26 mouse cellular contexts compared by ENCODE assay signal in the genomic region with DNA sequence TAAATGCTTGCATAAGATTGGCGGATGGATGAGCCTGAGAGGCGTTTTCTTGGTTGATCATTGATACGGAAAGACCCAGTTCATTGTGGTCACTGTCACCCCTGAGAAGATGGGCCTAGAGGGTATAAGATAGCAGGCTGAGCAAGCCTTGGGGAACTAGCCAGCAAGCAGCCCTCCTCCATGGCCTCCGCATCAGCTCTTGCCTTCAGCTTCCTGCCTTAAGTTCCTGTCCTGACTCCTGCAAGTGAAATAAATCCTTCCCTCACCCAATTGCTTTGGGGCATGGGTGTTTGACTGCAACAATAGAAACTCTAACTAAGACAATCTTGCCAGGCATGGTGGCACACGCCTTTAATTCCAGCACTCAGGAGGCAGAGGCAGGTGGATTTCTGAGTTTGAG. TPM values are rescaled to one million over a fixed set of nuclear protein-coding genes. Genes with fewer than 3 reads are reported as not detected.
"Had no signal": no experiment of that assay in that cellular context is flagged by ENCODE, and none has a peak within 500 bp of the region (broad histone marks: within the 10 kb centered on the region; RNA-seq: fewer than 3 reads in every experiment).

No protein-coding gene starts in this region.

- H3K9me3 ChIP-seq: limb, embryonic 12.5 days; limb, embryonic 15.5 days; liver, embryonic 12.5 days; liver, embryonic 15.5 days; lung, embryonic 15.5 days; midbrain, embryonic 13.5 days had no signal

- H3K4me3 ChIP-seq: layer of hippocampus, adult 2 months; left cerebral cortex, adult 2 months; limb, embryonic 12.5 days; limb, embryonic 15.5 days; liver, embryonic 12.5 days; liver, embryonic 15.5 days; lung, embryonic 15.5 days; midbrain, embryonic 13.5 days had no signal

- ATAC-seq: liver, embryonic 12.5 days; midbrain, embryonic 13.5 days; midbrain, embryonic 16.5 days had no signal

- H3K27me3 ChIP-seq: limb, embryonic 12.5 days; limb, embryonic 15.5 days; liver, embryonic 12.5 days; liver, embryonic 15.5 days; lung, embryonic 15.5 days had no signal

- DNase-seq: kidney, adult 8-10 months; kidney, postnatal 25 days; layer of hippocampus, postnatal 36 days; left cerebral cortex, postnatal 4 days; lung, adult 18-20 months; lung, postnatal 10 days; lung, postnatal 36 days; thymus, adult 18-20 months; thymus, postnatal 36 days had no signal

- H3K36me3 ChIP-seq: limb, embryonic 12.5 days; limb, embryonic 15.5 days; liver, embryonic 12.5 days; liver, embryonic 15.5 days; lung, embryonic 15.5 days; midbrain, embryonic 13.5 days had no signal

RNA-seq across cellular contexts. Expression of a gene that starts 4.3 kb away (rescaled TPM):
- total RNA-seq: layer of hippocampus, adult 2 months; layer of hippocampus, postnatal 10 days; layer of hippocampus, postnatal 36 days; left cerebral cortex, adult 2 months; left cerebral cortex, postnatal 10 days; left cerebral cortex, postnatal 4 days had no signal
- polyA plus RNA-seq: large intestine, adult 2 months; limb, embryonic 12.5 days; liver, embryonic 12.5 days; liver, embryonic 15.5 days; lung, embryonic 15.5 days; midbrain, embryonic 13.5 days; midbrain, embryonic 16.5 days; neural tube, embryonic 14.5 days; spleen, adult 2 months; stomach, embryonic 16.5 days; testis, adult 2 months; urinary bladder, adult 2 months had no signal

RNA-seq across cellular contexts. Expression of a gene that starts 9.9 kb away (rescaled TPM):
- total RNA-seq: layer of hippocampus, adult 2 months; layer of hippocampus, postnatal 10 days; layer of hippocampus, postnatal 36 days; left cerebral cortex, adult 2 months; left cerebral cortex, postnatal 10 days; left cerebral cortex, postnatal 4 days had no signal
